Mouse (Mus musculus): ENCODE results near the gene Mier2. TPM values are rescaled to one million over a fixed set of nuclear protein-coding genes. Genes with fewer than 3 reads are reported as not detected.

Mier2 gene
- total RNA-seq, 2 experiments from 2014 or later: 15.8 to 18.9 TPM

- intact Hi-C loops (cut with DNase I): no loop called here
- Histone ChIP-seq H3K27ac (no peak overlapping the region), H3K4me3 (no peak overlapping the region)
- TF ChIP-seq CTCF (IDR thresholded peaks at IDR 0.05): no peak
- DNase-seq: no peak
Measured at GRCm38 (mm10) chr10:79544631-79545030, 10.4 kb downstream of the Mier2 start.

- DNase-seq: no peak
- Histone ChIP-seq H3K4me3 (no peak overlapping the region), H3K27ac (no peak overlapping the region)
- intact Hi-C loops (cut with DNase I): no loop called here
- TF ChIP-seq CTCF (IDR thresholded peaks at IDR 0.05): no peak
Measured at GRCm38 (mm10) chr10:79543884-79544597, 11.0 kb downstream of the Mier2 start.

GRCm38 (mm10) chr10:79542171-79542570 lies 12.8 kb downstream of the Mier2 start:
- intact Hi-C loops (cut with DNase I): no loop called here
- TF ChIP-seq CTCF (IDR thresholded peaks at IDR 0.05): no peak
- DNase-seq: no peak
- Histone ChIP-seq H3K27ac (no peak overlapping the region), H3K4me3 (no peak overlapping the region)

- Histone ChIP-seq H3K27ac (no peak overlapping the region), H3K4me3 (no peak overlapping the region)
- intact Hi-C loops (cut with DNase I): no loop called here
- TF ChIP-seq CTCF (IDR thresholded peaks at IDR 0.05): no peak
- DNase-seq: no peak
Measured at GRCm38 (mm10) chr10:79541522-79541921, 13.5 kb downstream of the Mier2 start.

GRCm38 (mm10) chr10:79540746-79541145 lies 14.3 kb downstream of the Mier2 start:
- Histone ChIP-seq H3K4me3 (no peak overlapping the region), H3K27ac (no peak overlapping the region)
- TF ChIP-seq CTCF (IDR thresholded peaks at IDR 0.05): no peak
- intact Hi-C loops (cut with DNase I): no loop called here
- DNase-seq: no peak

GRCm38 (mm10) chr10:79539701-79540495 lies 15.1 kb downstream of the Mier2 start:
- no peak for DNase-seq
- intact Hi-C loops (cut with DNase I): no loop called here
- no peak overlapping the region for H3K27ac ChIP-seq
- no peak for TF ChIP-seq CTCF (IDR thresholded peaks at IDR 0.05)
- no peak overlapping the region for H3K4me3 ChIP-seq

GRCm38 (mm10) chr10:79538873-79539272 lies 16.1 kb downstream of the Mier2 start:
- intact Hi-C loops (cut with DNase I): no loop called here
- H3K4me3 ChIP-seq: no peak overlapping the region
- DNase-seq: no peak
- H3K27ac ChIP-seq: no peak overlapping the region
- TF ChIP-seq CTCF (IDR thresholded peaks at IDR 0.05): no peak

- Histone ChIP-seq H3K4me3 (no peak overlapping the region), H3K27ac (no peak overlapping the region)
- intact Hi-C loops (cut with DNase I): no loop called here
- no peak for DNase-seq
- no peak for TF ChIP-seq CTCF (IDR thresholded peaks at IDR 0.05)
Measured at GRCm38 (mm10) chr10:79538323-79538722, 16.7 kb downstream of the Mier2 start.

GRCm38 (mm10) chr10:79537781-79538180 lies 17.2 kb downstream of the Mier2 start:
- no peak overlapping the region for H3K27ac ChIP-seq
- intact Hi-C loops (cut with DNase I): no loop called here

GRCm38 (mm10) chr10:79537271-79537670 lies 17.7 kb downstream of the Mier2 start:
- no peak overlapping the region for H3K27ac ChIP-seq
- TF ChIP-seq CTCF (IDR thresholded peaks at IDR 0.05): no peak
- DNase-seq: no peak
- H3K4me3 ChIP-seq: no peak overlapping the region
- intact Hi-C loops (cut with DNase I): no loop called here

More at GRCm38 (mm10) chr10:79537781-79538180, 17.2 kb downstream of the Mier2 start:
- no peak for TF ChIP-seq CTCF (IDR thresholded peaks at IDR 0.05)
- no peak for DNase-seq
- H3K4me3 ChIP-seq: no peak overlapping the region

GRCm38 (mm10) chr10:79536461-79537080 lies 18.4 kb downstream of the Mier2 start:
- TF ChIP-seq CTCF (IDR thresholded peaks at IDR 0.05): no peak

GRCm38 (mm10) chr10:79535431-79535830 lies 19.6 kb downstream of the Mier2 start:
- no peak for DNase-seq
- no peak overlapping the region for H3K27ac ChIP-seq
- H3K4me3 ChIP-seq: no peak overlapping the region
- intact Hi-C loops (cut with DNase I): no loop called here
- no peak for TF ChIP-seq CTCF (IDR thresholded peaks at IDR 0.05)

More at GRCm38 (mm10) chr10:79536461-79537080, 18.4 kb downstream of the Mier2 start:
- no peak for DNase-seq
- intact Hi-C loops (cut with DNase I): no loop called here
- Histone ChIP-seq H3K4me3 (no peak overlapping the region), H3K27ac (no peak overlapping the region)

GRCm38 (mm10) chr10:79534426-79534825 lies 20.6 kb downstream of the Mier2 start:
- Histone ChIP-seq H3K27ac (no peak overlapping the region), H3K4me3 (no peak overlapping the region)
- intact Hi-C loops (cut with DNase I): no loop called here
- no peak for DNase-seq
- no peak for TF ChIP-seq CTCF (IDR thresholded peaks at IDR 0.05)
